Mouse (Mus musculus): ENCODE results near the gene Tbc1d22a.

Gene Tbc1d22a

DNA sequence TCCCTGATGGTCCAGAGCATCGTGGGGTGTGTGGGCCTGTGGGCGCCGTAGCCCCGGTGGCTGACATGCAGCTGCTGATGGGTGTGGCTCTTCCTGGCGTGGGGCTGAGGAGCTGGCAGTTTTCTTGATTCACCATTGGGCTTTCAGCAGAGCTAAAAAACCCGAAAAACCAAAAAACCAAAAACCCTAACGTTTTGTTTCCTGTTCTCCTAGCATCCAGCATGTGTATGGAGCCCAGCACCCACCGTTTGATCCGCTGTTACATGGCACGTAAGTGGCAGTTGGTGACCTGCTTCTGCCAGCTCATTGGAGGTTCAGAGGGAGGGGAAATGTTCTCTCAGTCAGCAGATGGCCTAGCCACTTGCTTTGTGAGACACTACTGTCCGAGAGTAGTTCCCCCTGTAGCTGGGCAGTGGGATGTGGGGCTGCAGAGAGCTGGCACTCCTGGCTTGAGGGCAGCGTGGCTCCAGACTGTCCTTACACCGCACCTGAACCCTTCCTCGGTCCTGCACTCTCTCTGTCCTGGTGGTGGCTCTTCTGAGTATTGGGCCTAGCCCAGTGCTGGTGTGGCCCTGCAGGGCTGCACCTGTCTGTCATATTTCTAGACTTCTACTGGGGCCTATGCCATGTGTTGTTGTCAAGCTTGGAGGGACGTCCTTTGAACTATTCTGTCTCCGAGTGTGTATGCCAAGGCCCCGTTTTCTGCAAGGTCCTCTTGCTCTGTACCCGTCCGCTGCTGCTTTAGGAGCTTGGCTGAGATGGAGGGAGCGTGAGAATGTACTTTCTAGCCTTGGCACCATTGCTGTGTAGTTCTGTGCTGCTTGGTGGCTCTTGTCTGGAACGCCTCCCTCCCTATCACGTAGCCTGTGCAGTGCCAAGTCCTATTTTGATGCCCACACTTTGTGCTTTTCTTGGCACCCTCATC lies 20.5 kb downstream of the Tbc1d22a start:
- in situ Hi-C loops (cut with MboI, MseI): no loop called here

DNA sequence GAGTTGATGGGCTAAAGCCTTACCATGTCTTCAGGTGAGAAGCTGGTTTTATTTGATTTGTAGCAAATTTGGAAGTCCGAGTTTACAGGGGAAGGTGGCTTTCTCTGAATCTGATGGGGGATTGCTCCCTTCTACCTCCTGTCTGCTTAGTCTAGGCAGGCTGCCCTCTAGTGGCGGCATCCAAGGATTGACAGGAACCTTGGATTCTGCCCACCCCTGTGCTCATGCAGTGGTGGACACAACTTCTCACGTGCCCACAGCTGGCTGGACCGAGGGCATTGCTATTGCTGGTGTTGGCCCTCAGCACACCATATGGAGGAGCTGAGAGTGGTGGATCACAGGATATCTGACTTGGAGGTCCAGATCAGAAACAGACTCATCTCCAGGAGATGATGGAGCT lies 22.0 kb downstream of the Tbc1d22a start:
- in situ Hi-C loops (cut with MboI, MseI): no loop called here

DNA sequence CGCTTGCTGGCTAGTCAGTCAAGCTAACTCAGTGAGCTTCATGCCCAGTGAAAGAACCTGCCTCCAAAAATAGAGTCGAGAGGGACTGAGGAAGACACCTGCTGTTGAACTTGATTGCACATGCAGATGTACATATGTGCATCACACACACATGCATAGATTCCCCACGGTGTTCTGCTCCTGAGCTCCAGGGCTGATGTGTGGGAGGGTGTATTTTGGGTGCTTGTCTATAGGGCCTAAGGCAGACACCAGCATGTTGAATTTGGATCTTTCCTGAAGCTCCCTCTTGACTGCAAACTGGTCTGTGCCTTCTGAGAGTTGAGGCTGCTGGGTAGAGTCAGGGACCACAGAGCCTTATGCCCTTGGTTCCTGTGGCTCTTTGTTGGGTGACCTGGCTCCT lies 23.8 kb downstream of the Tbc1d22a start:
- in situ Hi-C loops (cut with MboI, MseI): no loop called here

DNA sequence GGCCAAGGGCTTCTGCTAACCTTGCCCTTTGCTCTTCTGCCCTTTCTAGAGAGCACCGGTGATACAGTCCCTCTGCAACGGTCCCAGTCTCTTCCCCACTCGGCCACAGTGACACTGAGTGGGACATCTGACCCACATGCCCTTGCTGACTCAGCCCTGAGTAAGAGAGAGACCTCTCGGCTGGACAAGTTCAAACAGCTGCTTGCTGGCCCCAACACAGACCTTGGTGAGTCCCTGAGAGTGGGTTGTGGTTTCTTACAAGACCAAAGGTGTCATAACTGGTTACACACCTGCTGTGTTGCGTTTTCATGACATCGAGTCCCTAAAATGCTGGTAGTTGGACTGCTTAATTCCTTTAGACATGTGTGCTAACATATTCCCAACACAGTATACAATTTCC lies 24.8 kb downstream of the Tbc1d22a start:
- in situ Hi-C loops (cut with MboI, MseI): no loop called here

DNA sequence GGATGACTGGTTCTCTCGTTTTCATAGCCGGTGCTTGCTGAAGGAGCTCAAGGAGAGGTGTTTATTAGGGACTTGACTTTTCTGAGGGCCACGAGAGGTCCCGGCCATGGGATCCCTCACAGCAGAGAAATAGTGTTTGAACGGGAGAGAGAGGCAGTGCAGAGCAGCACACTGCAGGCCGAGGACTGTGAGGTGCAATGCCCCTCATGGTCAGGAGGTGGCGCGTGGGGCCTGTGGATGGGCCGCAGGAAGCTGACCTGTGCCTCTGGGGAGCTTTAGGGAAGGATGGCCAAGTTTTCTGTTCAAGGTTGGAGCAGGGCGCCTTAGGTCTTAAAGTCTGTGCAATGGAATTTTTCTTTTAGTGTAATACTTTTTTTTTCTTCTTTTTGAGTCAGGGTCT lies 25.5 kb downstream of the Tbc1d22a start:
- in situ Hi-C loops (cut with MboI, MseI): loop anchor here (10.0 kb wide), 1 partner anchor 165 kb away; no protein-coding TSS in a partner anchor

DNA sequence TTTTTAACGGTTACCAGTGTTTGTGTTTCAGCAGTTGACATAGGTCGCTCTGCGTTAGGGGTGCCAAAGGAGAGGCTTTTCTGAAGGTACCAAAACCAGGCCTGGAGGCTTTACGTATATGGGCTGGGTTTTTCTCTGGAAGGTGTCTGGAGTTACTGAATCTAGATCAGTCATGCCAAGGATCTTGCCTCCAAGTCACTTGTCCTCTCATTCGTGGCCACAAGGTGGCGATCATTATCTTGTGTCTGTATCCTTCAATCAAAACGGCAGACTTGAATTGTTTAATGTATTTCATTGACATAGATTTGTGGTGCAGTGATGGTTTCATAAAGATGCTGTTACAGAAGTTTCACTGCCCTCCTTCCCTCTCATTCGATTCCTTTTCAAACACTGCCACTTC lies 29.4 kb downstream of the Tbc1d22a start:
- in situ Hi-C loops (cut with MboI, MseI): loop anchor here (10.0 kb wide), 1 partner anchor 161 kb away; no protein-coding TSS in a partner anchor

DNA sequence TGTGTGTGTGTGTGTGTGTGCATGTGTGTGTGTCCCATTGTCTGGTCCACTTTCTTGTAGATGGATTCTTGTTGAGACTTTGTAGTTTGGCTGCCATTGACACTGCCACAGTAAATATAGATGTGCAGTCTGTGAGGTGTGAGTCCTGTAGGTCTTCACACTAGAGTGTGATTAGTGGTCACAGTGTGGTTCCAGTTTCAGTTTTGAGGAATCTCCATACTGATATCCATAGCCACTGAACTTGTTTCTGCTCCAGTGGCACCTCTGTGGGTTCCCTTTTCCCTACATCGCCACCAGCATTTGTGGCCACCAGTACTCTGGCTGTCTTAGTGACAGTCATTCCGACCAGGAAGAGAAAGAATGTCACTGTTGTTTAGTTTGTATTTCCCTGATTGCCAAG lies 30.1 kb downstream of the Tbc1d22a start:
- in situ Hi-C loops (cut with MboI, MseI): loop anchor here (10.0 kb wide), 1 partner anchor 160 kb away; no protein-coding TSS in a partner anchor

DNA sequence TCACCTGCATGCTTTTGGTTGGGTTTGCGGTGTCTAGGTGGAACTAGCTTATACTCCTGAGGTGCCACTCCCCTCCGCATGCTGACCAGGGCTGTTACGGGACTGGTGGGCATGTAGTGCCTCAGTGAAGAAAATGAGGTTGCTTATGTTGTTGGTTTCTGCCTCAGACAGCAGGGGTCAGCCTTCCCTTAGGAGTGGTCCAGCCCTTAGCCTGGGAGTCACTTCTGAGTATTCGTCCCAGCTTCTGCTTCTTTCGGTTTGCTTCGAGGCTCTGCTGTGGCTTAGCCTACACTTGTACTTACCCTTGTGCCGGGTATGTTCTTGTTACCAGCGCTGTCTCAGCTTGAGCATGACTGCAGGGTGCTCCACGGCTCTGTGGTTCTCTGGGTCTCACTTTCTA lies 36.0 kb downstream of the Tbc1d22a start:
- in situ Hi-C loops (cut with MboI, MseI): loop anchor here (10.0 kb wide), 1 partner anchor 315 kb away; no protein-coding TSS in a partner anchor

DNA sequence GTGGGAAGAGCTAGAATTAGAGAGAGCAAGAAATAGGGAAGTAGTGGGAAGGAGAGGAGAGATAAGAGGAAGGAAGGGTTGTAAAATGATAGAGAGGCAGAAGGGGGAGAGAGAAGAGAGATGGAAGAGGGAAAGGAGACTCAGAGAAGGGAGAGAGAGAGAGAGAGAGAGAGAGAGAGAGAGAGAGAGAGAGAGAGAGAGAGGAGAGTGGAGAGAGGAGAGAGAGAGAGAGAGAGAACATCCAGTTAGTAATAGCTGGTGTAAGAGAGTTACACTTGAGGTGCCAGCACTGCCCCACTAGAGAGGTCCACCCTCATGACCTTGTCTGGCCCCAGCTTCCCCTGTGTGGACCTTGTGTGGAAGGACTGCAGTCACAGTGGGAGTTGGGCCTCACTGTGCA lies 37.9 kb downstream of the Tbc1d22a start:
- in situ Hi-C loops (cut with MboI, MseI): loop anchor here (10.0 kb wide), 1 partner anchor 313 kb away; no protein-coding TSS in a partner anchor

DNA sequence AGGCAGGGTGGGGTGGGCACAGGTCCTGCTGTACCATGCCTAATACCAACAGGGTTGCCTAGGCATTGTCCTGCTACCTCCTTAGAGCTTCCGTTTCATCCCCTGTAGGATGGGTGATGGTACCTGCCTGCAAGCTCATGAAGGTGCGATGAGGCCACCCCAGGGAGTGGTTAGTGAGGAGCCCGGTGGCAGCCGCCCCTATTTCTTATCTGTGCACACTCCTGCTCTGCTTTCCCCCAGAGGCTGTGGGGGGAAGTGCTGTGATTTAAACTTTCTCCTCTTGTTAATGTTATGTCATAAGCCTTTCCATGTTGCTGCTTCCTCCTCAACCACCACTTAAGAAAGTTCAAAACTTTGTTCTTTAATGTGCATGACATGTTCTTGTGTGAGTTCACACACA lies 38.4 kb downstream of the Tbc1d22a start:
- in situ Hi-C loops (cut with MboI, MseI): loop anchor here (10.0 kb wide), 1 partner anchor 312 kb away; no protein-coding TSS in a partner anchor

DNA sequence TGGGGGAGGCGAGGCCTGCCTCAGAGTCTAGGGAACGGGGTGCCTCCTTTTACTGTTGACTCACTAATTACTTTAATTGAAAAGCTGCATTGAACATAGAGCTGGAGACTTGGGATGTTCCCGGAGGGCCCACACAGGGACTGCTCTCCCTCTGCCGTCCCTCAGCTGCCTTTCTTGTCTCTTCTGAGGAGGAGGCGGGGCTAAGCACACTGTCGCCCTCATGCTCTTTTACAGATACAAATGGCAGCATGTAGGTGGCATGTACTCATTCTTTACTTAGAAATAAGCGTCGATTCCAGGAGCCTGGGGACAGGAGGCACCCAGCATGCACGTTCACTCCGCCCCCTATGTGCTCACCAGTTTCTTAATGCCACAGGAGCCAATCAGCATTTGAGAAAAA lies 39.2 kb downstream of the Tbc1d22a start:
- in situ Hi-C loops (cut with MboI, MseI): loop anchor here (10.0 kb wide), 1 partner anchor 311 kb away; no protein-coding TSS in a partner anchor

DNA sequence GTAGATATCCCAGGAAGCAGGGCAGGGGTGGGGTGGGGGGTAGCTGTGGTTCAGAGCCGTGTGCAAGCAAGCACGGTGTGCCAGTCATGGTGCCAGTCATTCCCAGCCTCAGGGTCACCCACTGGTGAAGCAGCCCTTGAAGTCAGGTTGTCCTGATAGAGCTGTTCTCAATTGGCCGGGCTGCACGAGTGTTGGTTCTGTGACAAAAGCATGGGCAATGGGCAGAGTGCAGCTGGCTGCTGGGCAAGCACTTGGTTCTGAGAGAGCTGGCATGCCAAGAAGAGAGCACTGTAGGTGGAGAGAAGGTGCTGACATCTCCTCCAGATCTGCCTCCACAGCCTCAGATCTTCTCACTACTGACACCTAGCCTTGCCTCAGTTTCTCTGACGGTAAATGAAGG lies 41.9 kb downstream of the Tbc1d22a start:
- in situ Hi-C loops (cut with MboI, MseI): loop anchor here (10.0 kb wide), 1 partner anchor 309 kb away; no protein-coding TSS in a partner anchor

DNA sequence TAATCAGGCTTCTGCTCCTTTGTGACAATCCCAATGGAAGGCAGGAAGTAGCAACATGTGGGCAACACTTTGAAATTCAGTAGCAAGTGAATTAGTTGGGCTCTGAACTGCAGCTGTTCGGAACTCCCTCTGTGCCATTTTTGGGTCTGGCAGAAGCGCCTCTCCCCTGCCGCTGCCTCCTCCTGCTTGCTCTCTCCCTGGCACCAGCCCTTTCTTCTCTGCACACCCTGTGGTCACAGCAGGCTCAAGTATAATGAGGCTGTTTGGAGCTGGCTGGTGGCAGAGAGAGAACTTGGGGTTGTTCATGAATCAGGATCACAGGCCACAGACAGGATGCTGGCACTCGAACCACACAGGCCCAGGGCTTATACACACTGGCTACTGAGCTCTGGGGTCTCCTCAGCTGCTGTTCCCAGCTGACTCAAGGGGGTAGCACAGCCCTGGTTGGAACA lies 42.5 kb downstream of the Tbc1d22a start:
- in situ Hi-C loops (cut with MboI, MseI): loop anchor here (10.0 kb wide), 1 partner anchor 308 kb away; no protein-coding TSS in a partner anchor

DNA sequence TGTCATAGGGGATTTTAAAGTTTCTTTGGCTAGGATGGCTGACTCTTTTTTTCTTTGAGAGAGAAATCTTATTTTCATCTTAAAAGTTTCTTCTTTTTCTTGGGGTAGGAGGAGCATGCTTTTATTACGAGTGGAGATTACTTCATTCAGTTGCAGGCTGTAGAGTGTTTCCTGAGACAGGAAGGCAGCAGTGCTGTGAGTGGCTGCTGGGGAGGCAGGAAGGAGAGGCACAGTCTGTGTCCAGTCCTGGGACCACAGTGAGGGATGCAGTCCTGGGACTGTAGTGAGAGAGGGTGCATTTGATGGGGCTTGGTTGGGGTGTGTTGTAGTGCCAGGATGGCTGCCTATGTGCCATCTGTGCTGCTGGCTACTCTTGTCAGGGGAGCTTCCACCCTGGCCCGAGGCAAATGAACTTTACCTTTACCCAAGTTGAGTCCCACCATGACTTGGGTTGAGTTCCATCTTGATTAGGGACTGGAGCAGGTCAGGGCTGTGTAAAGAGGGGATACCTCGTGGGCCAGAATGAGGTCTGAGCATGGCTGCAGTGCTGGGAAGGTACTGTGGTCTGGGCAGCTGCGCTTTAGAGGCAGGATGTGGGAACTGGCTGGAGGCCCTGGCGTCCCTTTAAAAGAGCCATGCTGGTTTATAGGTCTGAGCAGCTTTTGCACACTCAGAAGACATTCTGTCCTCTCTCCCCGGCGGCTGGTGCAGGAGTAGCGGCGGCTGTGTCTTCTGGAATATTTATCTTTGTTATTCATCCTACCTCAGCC lies 43.8 kb downstream of the Tbc1d22a start:
- in situ Hi-C loops (cut with MboI, MseI): loop anchor here (10.0 kb wide), 1 partner anchor 307 kb away; no protein-coding TSS in a partner anchor

DNA sequence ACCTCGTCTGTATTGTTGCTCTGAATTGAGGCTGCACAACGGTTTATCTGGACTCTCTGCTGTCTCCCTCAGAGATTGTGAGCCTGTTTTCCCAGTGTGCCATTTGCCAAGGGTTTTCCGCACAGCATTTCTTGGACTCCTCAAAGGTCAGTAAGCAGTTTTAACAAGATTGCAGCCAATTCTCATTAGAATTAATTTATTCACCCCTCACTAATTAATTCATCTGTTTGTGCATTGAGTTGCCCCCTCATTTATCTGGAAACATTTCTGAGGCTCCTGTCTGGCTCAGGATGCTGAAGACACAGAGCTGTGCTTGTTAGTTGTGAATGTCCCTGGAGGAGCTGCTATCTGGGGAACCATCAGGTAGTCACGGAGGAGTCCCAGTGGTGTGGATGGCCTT lies 45.0 kb downstream of the Tbc1d22a start:
- in situ Hi-C loops (cut with MboI, MseI): loop anchor here (10.0 kb wide), 1 partner anchor 306 kb away; no protein-coding TSS in a partner anchor

DNA sequence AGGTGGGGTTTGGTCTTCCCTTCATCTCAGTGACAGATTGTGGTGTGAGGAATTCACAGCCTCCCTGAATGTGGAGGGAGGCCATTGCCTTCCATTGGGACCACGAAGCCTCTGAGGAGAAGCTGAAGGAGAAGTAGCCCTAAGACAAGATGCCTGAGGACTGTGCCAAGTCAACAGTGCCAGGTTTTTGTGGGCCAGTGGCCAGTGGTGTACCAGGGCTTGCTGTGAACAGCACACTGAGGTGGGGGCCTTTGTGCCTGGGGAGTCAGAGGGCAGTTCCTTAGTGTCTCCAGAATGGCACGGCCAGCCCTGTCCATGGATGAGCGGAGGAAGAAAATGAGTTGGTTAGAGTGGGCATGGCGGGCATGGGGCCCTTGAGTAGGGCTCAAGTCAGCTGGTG lies 45.9 kb downstream of the Tbc1d22a start:
- in situ Hi-C loops (cut with MboI, MseI): no loop called here

DNA sequence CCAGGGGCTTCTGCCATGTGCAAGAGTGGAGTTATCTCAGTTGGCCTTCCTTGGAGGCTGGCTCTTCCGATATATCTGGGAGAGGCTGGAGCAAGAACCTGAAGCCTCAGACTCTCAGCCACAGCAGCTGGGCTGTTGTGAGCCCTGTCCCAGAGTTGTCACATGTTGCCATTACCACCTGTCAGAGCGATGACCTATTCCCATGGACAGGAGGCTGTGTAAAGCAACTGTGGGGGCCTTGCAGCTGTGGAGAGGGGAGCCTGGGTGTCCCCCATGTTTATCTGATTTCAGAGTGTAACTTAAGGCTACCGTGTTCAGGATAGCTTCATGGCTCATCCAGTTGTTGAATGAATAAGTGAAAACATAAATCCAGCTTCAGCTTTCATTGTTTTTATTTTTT lies 50.1 kb downstream of the Tbc1d22a start:
- in situ Hi-C loops (cut with MboI, MseI): no loop called here

DNA sequence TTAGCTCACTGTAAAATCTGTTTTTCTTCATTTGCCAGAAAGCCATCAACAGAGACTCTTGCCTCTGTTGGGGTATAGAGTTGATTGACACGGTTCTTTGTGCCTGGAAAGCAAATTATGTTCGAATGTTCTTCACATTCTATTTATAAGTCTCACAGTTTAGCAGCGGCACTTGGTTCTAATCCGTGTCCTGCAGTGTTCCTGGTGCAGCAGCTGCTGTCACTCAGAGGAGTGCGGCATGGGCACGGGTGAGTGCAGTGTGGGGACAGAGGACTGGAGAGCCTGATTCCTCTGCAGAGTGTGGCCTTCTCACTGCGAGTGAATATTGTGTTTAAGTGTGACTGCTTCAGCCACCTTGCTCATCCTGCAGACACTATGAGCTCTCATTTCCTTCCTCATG lies 50.5 kb downstream of the Tbc1d22a start:
- in situ Hi-C loops (cut with MboI, MseI): no loop called here

DNA sequence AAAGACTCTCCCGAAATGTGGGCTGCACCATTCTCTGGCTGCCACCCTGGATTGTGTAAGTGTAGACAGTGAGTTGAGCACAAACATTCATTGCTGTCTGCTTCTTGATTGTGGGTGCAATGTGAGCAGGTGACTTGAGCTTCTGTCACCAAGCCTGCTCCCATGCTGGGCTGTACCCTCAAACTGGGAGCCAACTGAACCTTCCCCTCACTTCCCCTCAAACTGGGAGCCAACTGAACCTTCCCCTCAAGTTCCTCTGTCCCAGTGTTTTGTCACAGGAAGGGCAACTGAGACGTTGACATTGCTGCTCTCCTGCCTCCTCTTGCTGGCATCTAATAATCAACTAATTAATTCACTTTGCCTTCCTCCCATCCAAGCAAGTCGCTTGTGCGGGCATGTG lies 52.7 kb downstream of the Tbc1d22a start:
- in situ Hi-C loops (cut with MboI, MseI): no loop called here

DNA sequence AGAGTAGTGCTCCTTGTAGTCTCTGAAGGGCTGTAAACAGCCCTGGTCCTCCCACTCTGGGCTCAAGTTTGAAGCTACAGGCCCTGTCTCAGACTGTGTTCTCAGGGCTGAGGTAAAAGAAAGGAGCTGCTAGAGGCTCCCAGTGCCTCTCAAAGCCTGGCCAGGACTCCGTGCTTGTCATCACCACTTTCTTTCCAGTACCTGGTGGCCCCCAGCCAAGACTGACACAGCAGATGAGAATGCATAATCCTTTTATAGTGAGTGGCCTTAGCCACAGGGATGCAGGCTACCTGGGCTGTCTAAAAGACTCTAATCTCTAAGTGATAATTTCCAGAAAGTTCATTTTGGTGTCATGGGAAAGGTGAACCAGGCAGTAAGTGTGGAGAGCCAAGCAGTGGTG lies 54.3 kb downstream of the Tbc1d22a start:
- in situ Hi-C loops (cut with MboI, MseI): no loop called here

DNA sequence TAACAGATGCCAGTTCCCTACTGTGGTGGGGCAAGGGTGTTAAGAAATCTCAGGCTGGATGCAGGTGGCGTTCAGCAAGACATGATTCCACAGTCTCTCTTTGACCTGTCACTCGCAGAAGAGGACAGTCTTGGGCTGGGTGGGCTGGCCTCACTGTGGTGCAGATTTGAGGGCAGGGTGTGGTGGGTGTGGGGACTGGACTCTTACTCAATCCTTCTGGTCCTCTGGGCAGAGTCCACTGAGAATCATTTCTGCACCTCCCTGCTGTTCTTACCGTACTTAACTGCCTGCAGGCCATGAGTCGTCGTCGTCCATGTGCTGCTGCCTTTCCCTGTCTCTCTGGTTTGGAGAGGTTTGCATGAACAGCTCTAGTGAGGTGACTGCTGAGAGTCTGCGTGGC lies 61.5 kb downstream of the Tbc1d22a start:
- in situ Hi-C loops (cut with MboI, MseI): no loop called here

Data from regulatory T cell (primary cell).